Mouse (Mus musculus): Measurements from ENCODE around the gene C1qtnf1. TPM values are rescaled to one million over a fixed set of nuclear protein-coding genes. Genes with fewer than 3 reads are reported as not detected.

Gene C1qtnf1
- total RNA-seq, 1 experiment from 2014 or later, result 18.8 TPM

Other genes starting within 250 kb of the C1qtnf1 start
- 28.9 and 42.2 TPM in 2 replicates for gene Cyth1, start 179.6 kb upstream of the C1qtnf1 start, total RNA-seq (2021)
- 23.1 and 25.0 TPM in 2 replicates for gene Usp36, start 138.0 kb upstream of the C1qtnf1 start, total RNA-seq (2021)
- gene Cep295nl, start 85.7 kb upstream of the C1qtnf1 start, total RNA-seq (2021), result 1.1 and 3.4 TPM in 2 replicates
- 43.1 and 51.3 TPM in 2 replicates for gene Timp2, start 72.5 kb upstream of the C1qtnf1 start, total RNA-seq (2021)
- 57.9 and 86.6 TPM in 2 replicates for gene Lgals3bp, start 26.1 kb upstream of the C1qtnf1 start, total RNA-seq (2021)
- gene Cant1, start 9.1 kb upstream of the C1qtnf1 start, total RNA-seq (2021), result 35.1 and 40.1 TPM in 2 replicates
- 19.0 and 32.0 TPM in 2 replicates for gene Engase, start 48.6 kb downstream of the C1qtnf1 start, total RNA-seq (2021)

Data from adrenal gland, postnatal 25 days (tissue).